Mouse (Mus musculus) kidney, postnatal 36 days (tissue): ENCODE measurements around the gene Zfp933.
"Not testable (repeated sequence)": the region's sequence is repeated elsewhere in the genome, so short reads cannot be mapped to it uniquely, and the experiment has no call there.

Source experiments
- DNase-seq, 2 experiments: peaks; one replicate each; pipeline ENCODE4 v3.0.0; 2021 to 2022; ENCODE audit warnings: mixed read lengths in 2 of 2

The Zfp933 gene

GRCm38 (mm10) chr4:147847614-147848583 is at the start of gene Zfp933:
TSS of gene Zfp933 (minus strand) at chr4:147848366.
- peak; percentile 75 to 91 for DNase-seq

GRCm38 (mm10) chr4:147897348-147897747 is 49.2 kb upstream of the Zfp933 start:
- DNase-seq: no peak

- no peak for DNase-seq
Measured at GRCm38 (mm10) chr4:147896411-147896810, 48.2 kb upstream of the Zfp933 start.

GRCm38 (mm10) chr4:147895815-147896330 is 47.7 kb upstream of the Zfp933 start:
- DNase-seq: peak in 1 of 2 experiments; percentile 24

GRCm38 (mm10) chr4:147890341-147890740 is 42.2 kb upstream of the Zfp933 start:
- DNase-seq: no peak

GRCm38 (mm10) chr4:147888237-147888636 is 40.1 kb upstream of the Zfp933 start:
- DNase-seq: no peak

- no peak for DNase-seq
Measured at GRCm38 (mm10) chr4:147887277-147887676, 39.1 kb upstream of the Zfp933 start.

- DNase-seq: no peak
Measured at GRCm38 (mm10) chr4:147886158-147886557, 38.0 kb upstream of the Zfp933 start.

GRCm38 (mm10) chr4:147884138-147884537 is 36.0 kb upstream of the Zfp933 start:
- no peak for DNase-seq

- DNase-seq: no peak
Measured at GRCm38 (mm10) chr4:147883041-147883440, 34.9 kb upstream of the Zfp933 start.

GRCm38 (mm10) chr4:147881792-147882191 is 33.6 kb upstream of the Zfp933 start:
- no peak for DNase-seq

- no peak for DNase-seq
Measured at GRCm38 (mm10) chr4:147879865-147880264, 31.7 kb upstream of the Zfp933 start.

GRCm38 (mm10) chr4:147879456-147879855 is 31.3 kb upstream of the Zfp933 start:
- DNase-seq: no peak

- no peak for DNase-seq
Measured at GRCm38 (mm10) chr4:147878537-147878936, 30.4 kb upstream of the Zfp933 start.

GRCm38 (mm10) chr4:147875852-147876575 is 27.8 kb upstream of the Zfp933 start:
- DNase-seq: no peak

GRCm38 (mm10) chr4:147869238-147869637 is 21.1 kb upstream of the Zfp933 start:
- no peak for DNase-seq

GRCm38 (mm10) chr4:147868450-147869031 is 20.4 kb upstream of the Zfp933 start, which contains the start of the genes Miip and Fv1:
TSS of gene Miip (minus strand) at chr4:147868816.
TSS of gene Fv1 (plus strand) at chr4:147868979.
- peak; percentile 96 to 99 for DNase-seq

GRCm38 (mm10) chr4:147867563-147868449 is 19.6 kb upstream of the Zfp933 start:
- peak in 1 of 2 experiments; percentile 20 for DNase-seq

GRCm38 (mm10) chr4:147866793-147867192 is 18.6 kb upstream of the Zfp933 start:
- DNase-seq: not testable (repeated sequence)

- no peak for DNase-seq
Measured at GRCm38 (mm10) chr4:147866056-147866455, 17.9 kb upstream of the Zfp933 start.

GRCm38 (mm10) chr4:147865651-147866050 is 17.5 kb upstream of the Zfp933 start:
- DNase-seq: no peak

GRCm38 (mm10) chr4:147862051-147862450 is 13.9 kb upstream of the Zfp933 start:
- DNase-seq: no peak
